Mouse (Mus musculus) megakaryocyte, embryonic 14.5 days (primary cell): Measurements from ENCODE around the gene Pde4a.

Source experiments
- FLI1 ChIP-seq: IDR thresholded peaks from 2 replicates; pipeline ENCODE4 v1.6.1; 2012; ENCODE audit warnings: low read length, inconsistent platforms, mixed read lengths
- GATA1 ChIP-seq: IDR thresholded peaks from 3 replicates; pipeline ENCODE4 v1.6.1; 2012; ENCODE audit warnings: mixed read lengths, low read length, inconsistent platforms, borderline replicate concordance

GRCm38 (mm10) chr9:21196521-21197433, 31.3 kb downstream of the Pde4a start:
- TF ChIP-seq GATA1, result no peak
- no peak for TF ChIP-seq FLI1
